Mouse (Mus musculus): ENCODE measurements around the gene Sfi1.
"Not testable (repeated sequence)": the region's sequence is repeated elsewhere in the genome, so short reads cannot be mapped to it uniquely, and the experiment has no call there.

DNA sequence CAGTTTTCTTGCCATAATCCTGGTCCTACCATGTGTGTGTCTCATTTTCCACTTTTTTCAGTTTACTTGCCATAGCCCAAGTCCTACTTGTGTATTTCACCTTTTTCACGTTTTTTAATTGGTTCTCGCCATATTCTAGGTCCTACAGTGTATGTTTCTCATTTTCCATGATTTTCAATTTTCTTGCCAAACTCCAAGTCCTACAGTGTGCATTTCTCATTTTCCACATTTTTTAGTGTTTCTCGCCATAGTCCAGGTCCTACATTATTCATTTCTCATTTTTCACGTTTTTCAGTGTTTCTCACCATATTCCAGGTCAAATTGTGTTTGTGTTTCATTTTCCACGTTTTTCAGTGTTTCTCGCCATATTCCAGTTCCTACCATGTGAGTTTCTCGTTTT, 90.6 kb downstream of the Sfi1 start:
- not testable (repeated sequence) for TF ChIP-seq NRF1 (IDR thresholded peaks at IDR 0.05; ENCODE audit: low read depth, low read length); MAX (IDR thresholded peaks at IDR 0.05; ENCODE audit: low read length); CTCF (conservative IDR thresholded peaks at IDR 0.05 in 1 of 2, IDR thresholded peaks at IDR 0.05 in 1 of 2; ENCODE audit: low read depth in 2 of 2, low read length in 2 of 2)
